Mouse (Mus musculus) kidney, adult 2 months (tissue): Measurements from ENCODE around the gene Kcnmb2. TPM values are rescaled to one million over a fixed set of nuclear protein-coding genes. Genes with fewer than 3 reads are reported as not detected.

Source experiments
- DNase-seq: peaks from one replicate; pipeline ENCODE4 v3.0.0; 2021
- H3K27ac ChIP-seq: fragments of 200-500 bp; 2 replicates; pipeline ENCODE4 v1.5.1; 2012; ENCODE audit warnings: low read depth, low read length, control low read depth, inconsistent platforms; ENCODE audit not compliant: insufficient read depth
- H3K27me3 ChIP-seq: fragments of 200-500 bp; replicated peaks from 2 replicates; pipeline ENCODE4 v1.6.1; 2012; ENCODE audit warnings: mild to moderate bottlenecking, moderate library complexity, low read length, inconsistent platforms; ENCODE audit not compliant: control insufficient read depth, insufficient read depth
- H3K36me3 ChIP-seq: fragments of 200-500 bp; 2 replicates; pipeline ENCODE4 v1.6.1; 2012; ENCODE audit warnings: mild to moderate bottlenecking, moderate library complexity, low read length, inconsistent platforms; ENCODE audit not compliant: control insufficient read depth, insufficient read depth
- H3K4me1 ChIP-seq: fragments of 200-500 bp; 2 replicates; pipeline ENCODE4 v1.6.1; 2011; ENCODE audit warnings: low read length; ENCODE audit not compliant: control insufficient read depth, insufficient read depth
- H3K4me3 ChIP-seq: fragments of 200-500 bp; 2 replicates; pipeline ENCODE4 v1.5.1; 2011; ENCODE audit warnings: mild to moderate bottlenecking, low read depth, low read length, control low read depth; ENCODE audit not compliant: insufficient read depth
- CTCF ChIP-seq: fragments of 200-500 bp; conservative IDR thresholded peaks from 2 replicates; pipeline ENCODE4 v1.5.1; 2011; ENCODE audit warnings: low read depth, mild to moderate bottlenecking, control low read depth, low read length, moderate library complexity, mixed read lengths; ENCODE audit not compliant: insufficient read depth, insufficient read length
- POLR2A ChIP-seq: fragments of 200-500 bp; IDR thresholded peaks from one replicate; pipeline ENCODE4 v1.6.1; 2011; ENCODE audit warnings: low read depth, low read length, control low read depth
- WGBS: fragments of 180-500 bp; shearing (Covaris S2); methylation state at CpG from one replicate; pipeline ENCODE4 v1.1.7; 2018; 5-methylcytosine and 5-hydroxymethylcytosine counted together
- polyA plus RNA-seq: library from polyadenylated mRNA; depleted of rRNA; stranded (reverse); fragments of >200 nt; gene quantifications from 2 replicates; pipeline ENCODE4 v1.2.3, GENCODE M21; 2012

The Kcnmb2 gene
- polyA plus RNA-seq, 1 experiment, result 0.05 TPM

- Histone ChIP-seq H3K27me3 (no peaks in the 10 kb centered on the region), H3K4me3 (no peak overlapping the region), H3K27ac (no peak overlapping the region), H3K36me3 (no peaks in the 10 kb centered on the region), H3K4me1 (no peaks in the 10 kb centered on the region)
- WGBS, result 65% methylated on average over 5 of the region's 5 CpGs
- DNase-seq, result no peak
- TF ChIP-seq POLR2A, result no peak
Observed at GRCm38 (mm10) chr3:31959821-31960220, 57.5 kb downstream of the Kcnmb2 start.

- Histone ChIP-seq H3K27me3 (no peaks in the 10 kb centered on the region), H3K27ac (no peak overlapping the region), H3K36me3 (no peaks in the 10 kb centered on the region), H3K4me3 (no peak overlapping the region), H3K4me1 (no peaks in the 10 kb centered on the region)
- TF ChIP-seq POLR2A, result no peak
- TF ChIP-seq CTCF, result no peak
- 79% methylated on average over 3 of the region's 3 CpGs for WGBS
- DNase-seq, result no peak
Observed at GRCm38 (mm10) chr3:31961175-31961574, 58.9 kb downstream of the Kcnmb2 start.

- WGBS, result 95% methylated on average over 3 of the region's 3 CpGs
- no peaks in the 10 kb centered on the region for H3K4me1 ChIP-seq
- DNase-seq, result no peak
- H3K27me3 ChIP-seq, result no peaks in the 10 kb centered on the region
- no peak overlapping the region for H3K27ac ChIP-seq
- H3K4me3 ChIP-seq, result no peak overlapping the region
- TF ChIP-seq POLR2A, result no peak
- TF ChIP-seq CTCF, result no peak
- H3K36me3 ChIP-seq, result no peaks in the 10 kb centered on the region
Observed at GRCm38 (mm10) chr3:31963076-31963475, 60.8 kb downstream of the Kcnmb2 start.

- no peak for DNase-seq
- TF ChIP-seq CTCF, result no peak
- Histone ChIP-seq H3K27ac (no peak overlapping the region), H3K4me1 (no peaks in the 10 kb centered on the region), H3K36me3 (no peaks in the 10 kb centered on the region), H3K27me3 (no peaks in the 10 kb centered on the region), H3K4me3 (no peak overlapping the region)
- WGBS, result 31% methylated on average over 3 of the region's 3 CpGs
Observed at GRCm38 (mm10) chr3:31979661-31980060, 77.4 kb downstream of the Kcnmb2 start.

- Histone ChIP-seq H3K27ac (no peak overlapping the region), H3K4me3 (no peak overlapping the region), H3K36me3 (no peaks in the 10 kb centered on the region), H3K4me1 (no peaks in the 10 kb centered on the region), H3K27me3 (no peaks in the 10 kb centered on the region)
- no peak for TF ChIP-seq POLR2A
- no peak for TF ChIP-seq CTCF
- no peak for DNase-seq
- WGBS, result 48% methylated on average over 5 of the region's 5 CpGs
Observed at GRCm38 (mm10) chr3:31982444-31982843, 80.1 kb downstream of the Kcnmb2 start.

GRCm38 (mm10) chr3:31985103-31985502 lies 82.8 kb downstream of the Kcnmb2 start:
- H3K4me3 ChIP-seq, result no peak overlapping the region
- TF ChIP-seq CTCF (no peak), POLR2A (no peak)
- H3K27me3 ChIP-seq, result no peaks in the 10 kb centered on the region
- no peaks in the 10 kb centered on the region for H3K36me3 ChIP-seq
- no peak overlapping the region for H3K27ac ChIP-seq
- H3K4me1 ChIP-seq, result no peaks in the 10 kb centered on the region
- DNase-seq, result no peak
- 88% methylated on average over 4 of the region's 4 CpGs for WGBS

- TF ChIP-seq CTCF, result no peak
- Histone ChIP-seq H3K4me1 (no peaks in the 10 kb centered on the region), H3K4me3 (no peak overlapping the region), H3K27ac (no peak overlapping the region), H3K36me3 (no peaks in the 10 kb centered on the region), H3K27me3 (no peaks in the 10 kb centered on the region)
- no peak for DNase-seq
- 69% methylated on average over 5 of the region's 5 CpGs for WGBS
Observed at GRCm38 (mm10) chr3:31991526-31992045, 89.3 kb downstream of the Kcnmb2 start.

GRCm38 (mm10) chr3:32011566-32011965 lies 109.3 kb downstream of the Kcnmb2 start:
- no peak for TF ChIP-seq POLR2A
- TF ChIP-seq CTCF, result no peak
- Histone ChIP-seq H3K4me1 (no peaks in the 10 kb centered on the region), H3K27me3 (no peaks in the 10 kb centered on the region), H3K27ac (no peak overlapping the region), H3K36me3 (no peaks in the 10 kb centered on the region), H3K4me3 (no peak overlapping the region)
- no peak for DNase-seq
- WGBS, result 85% methylated on average over 5 of the region's 5 CpGs
